8 mouse cellular contexts compared by ENCODE assay signal in the genomic region with DNA sequence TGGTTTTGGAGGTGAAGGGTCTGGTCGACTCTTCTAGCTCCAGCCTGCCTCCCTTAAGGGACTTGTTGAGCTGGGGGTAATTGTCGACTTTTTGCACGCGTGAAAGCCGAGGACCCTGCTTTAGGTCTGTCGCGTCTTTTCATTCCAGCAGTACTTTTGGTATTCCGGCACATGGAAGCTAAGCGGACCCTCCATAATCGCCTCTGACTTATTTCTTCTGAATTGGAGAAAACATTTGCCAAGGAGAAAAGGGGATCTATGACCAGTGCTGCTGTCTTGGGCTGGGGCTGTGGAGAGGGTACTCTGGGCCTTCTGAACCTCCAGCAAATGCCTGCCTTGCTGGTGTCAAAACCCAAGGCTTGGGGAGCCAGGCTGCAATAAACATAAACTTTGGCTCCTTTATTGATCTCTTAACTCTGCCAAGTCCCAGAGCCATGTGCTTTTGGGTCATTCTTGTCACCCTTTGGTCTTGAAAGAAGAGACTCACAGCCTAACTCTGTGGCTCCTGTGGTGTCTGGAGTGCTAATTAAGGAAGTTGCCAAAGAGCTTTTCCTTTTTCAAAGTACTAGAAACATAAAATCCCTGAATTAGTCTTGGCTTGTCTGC. TPM values are rescaled to one million over a fixed set of nuclear protein-coding genes. Genes with fewer than 3 reads are reported as not detected.
DNase-seq lines count a peak whose midpoint lies in the region; ATAC-seq and TF ChIP-seq lines count a peak whose summit lies in the region.

No protein-coding gene starts in this region.

- H3K4me2 ChIP-seq in forebrain, embryonic 14.5 days (ENCODE audit: low read length): peak overlapping the region; percentile 76
- H3K4me2 ChIP-seq in limb, embryonic 12.5 days: peak overlapping the region; percentile 67
- H3K4me2 ChIP-seq in neural tube, embryonic 15.5 days: peak overlapping the region; percentile 77

- no peak for ATAC-seq in forebrain, embryonic 14.5 days
- no peak for ATAC-seq in limb, embryonic 12.5 days (ENCODE audit: insufficient number of reproducible peaks, insufficient read depth, low FRiP score, low TSS enrichment, low read depth)
- ATAC-seq in neural tube, embryonic 15.5 days (ENCODE audit: low FRiP score): no peak; the same call in 1 of the 2 replicates

- H3K4me3 ChIP-seq in ES-E14 (ENCODE audit: insufficient read depth in 1 of 2, low read depth in 1 of 2, low read length in 2 of 2, poor library complexity in 1 of 2, severe bottlenecking in 1 of 2): peak overlapping the region; percentile 95 to 98
- H3K4me3 ChIP-seq in forebrain, embryonic 14.5 days (ENCODE audit: low read depth, low read length): peak overlapping the region; percentile 91
- H3K4me3 ChIP-seq in limb, embryonic 12.5 days (replicated peaks): peak overlapping the region; percentile 90
- H3K4me3 ChIP-seq in neural tube, embryonic 15.5 days (replicated peaks): peak overlapping the region; percentile 83

- H3K9ac ChIP-seq in ES-E14 (ENCODE audit: insufficient read depth, low read depth, low read length, poor library complexity, severe bottlenecking): peak overlapping the region; percentile 94
- H3K9ac ChIP-seq in forebrain, embryonic 14.5 days (ENCODE audit: low read length): peak overlapping the region; percentile 90
- H3K9ac ChIP-seq in limb, embryonic 12.5 days (replicated peaks): peak overlapping the region; percentile 85
- H3K9ac ChIP-seq in neural tube, embryonic 15.5 days (replicated peaks): peak overlapping the region; percentile 92

- H3K36me3 ChIP-seq in ES-E14 (ENCODE audit: control insufficient read depth, insufficient read depth, low read length, poor library complexity, severe bottlenecking): no peaks in the 10 kb centered on the region
- 0 out of 2 replicates have a peak, but pooled peaks cover 9% of the 10 kb centered on the region for H3K36me3 ChIP-seq in forebrain, embryonic 14.5 days (ENCODE audit: control insufficient read depth, insufficient read depth, low read length)
- no peaks in the 10 kb centered on the region; the same call in 1 of the 2 replicates for H3K36me3 ChIP-seq in limb, embryonic 12.5 days
- H3K36me3 ChIP-seq in neural tube, embryonic 15.5 days: 0 out of 2 replicates have a peak, but pooled peaks cover 4% of the 10 kb centered on the region

- peak; percentile 91 for DNase-seq in heart, adult 11 months
- DNase-seq in heart, postnatal 14 days: no peak
- no peak for DNase-seq in ES-E14 (ENCODE audit: low read depth, low spot score)
- DNase-seq in forebrain, embryonic 14.5 days (ENCODE audit: low spot score): peak; percentile 6
- DNase-seq in layer of hippocampus, adult 8-10 months (ENCODE audit: low spot score in 2 of 2): no peak
- no peak for DNase-seq in urinary bladder, postnatal 14 days (ENCODE audit: low spot score)

- WGBS in forebrain, embryonic 14.5 days: 3% methylated on average over 10 of the region's 10 CpGs
- WGBS in limb, embryonic 12.5 days: 2% methylated on average over 10 of the region's 10 CpGs
- 2% methylated on average over 10 of the region's 10 CpGs for WGBS in neural tube, embryonic 15.5 days

- H3K9me3 ChIP-seq in ES-E14 (ENCODE audit: control insufficient read depth, insufficient read depth, low read depth, low read length): no peaks in the 10 kb centered on the region
- H3K9me3 ChIP-seq in forebrain, embryonic 14.5 days (replicated peaks; ENCODE audit: control insufficient read depth, low read length): no peaks in the 10 kb centered on the region
- H3K9me3 ChIP-seq in limb, embryonic 12.5 days: no peaks in the 10 kb centered on the region
- no peaks in the 10 kb centered on the region for H3K9me3 ChIP-seq in neural tube, embryonic 15.5 days (replicated peaks)

- H3K27me3 ChIP-seq in forebrain, embryonic 14.5 days (replicated peaks; ENCODE audit: control insufficient read depth, insufficient read depth, low read length): no peaks in the 10 kb centered on the region
- H3K27me3 ChIP-seq in limb, embryonic 12.5 days: no peaks in the 10 kb centered on the region
- H3K27me3 ChIP-seq in neural tube, embryonic 15.5 days (replicated peaks): no peaks in the 10 kb centered on the region

- in situ Hi-C loops in ES-E14 (cut with MboI; ENCODE audit: low sequenced_read_pairs in 2 of 2, unreplicated experiment in 2 of 2): no loop called here

- H3K27ac ChIP-seq in ES-E14 (ENCODE audit: insufficient read depth, low read depth, low read length, poor library complexity, severe bottlenecking): no peak overlapping the region
- H3K27ac ChIP-seq in forebrain, embryonic 14.5 days (ENCODE audit: low read depth, low read length): peak overlapping the region; percentile 94; the same call in 1 of the 2 replicates
- peak overlapping the region; percentile 88 for H3K27ac ChIP-seq in limb, embryonic 12.5 days
- H3K27ac ChIP-seq in neural tube, embryonic 15.5 days (replicated peaks): peak overlapping the region; percentile 96

- 0 out of 4 replicates have a peak, but pooled peaks cover 0 to 2% of the 10 kb centered on the region in 2 experiments for H3K4me1 ChIP-seq in ES-E14 (ENCODE audit: control insufficient read depth in 2 of 2, insufficient read depth in 2 of 2, low read length in 2 of 2, poor library complexity in 1 of 2)
- H3K4me1 ChIP-seq in forebrain, embryonic 14.5 days (ENCODE audit: control insufficient read depth, insufficient read depth, low read length): peaks cover 12% of the 10 kb centered on the region
- H3K4me1 ChIP-seq in limb, embryonic 12.5 days (replicated peaks): peaks cover 9% of the 10 kb centered on the region
- peaks cover 38% of the 10 kb centered on the region for H3K4me1 ChIP-seq in neural tube, embryonic 15.5 days

- intact Hi-C loops in heart, postnatal 14 days (cut with DNase I): loop anchor here (2.0 kb wide), 2 partner anchors 24 to 38 kb away; a partner anchor contains a TSS

TF ChIP-seq in ES-E14, 5 proteins besides CTCF, POLR2A, EP300 and RAD21:
- TF ChIP-seq ZC3H11A (IDR thresholded peaks at IDR 0.05; ENCODE audit: borderline replicate concordance, low read depth, low read length) (no peak), HCFC1 (IDR thresholded peaks at IDR 0.05; ENCODE audit: borderline replicate concordance, insufficient read depth, low read length) (no peak), MAFK (IDR thresholded peaks at IDR 0.05; ENCODE audit: insufficient read depth, low read depth, low read length) (no peak), CHD2 (IDR thresholded peaks at IDR 0.05; ENCODE audit: low read depth, low read length) (no peak), ZNF384 (IDR thresholded peaks at IDR 0.05; ENCODE audit: low read depth, low read length) (no peak)

RNA-seq across cellular contexts. Expression of a gene that starts 0.7 kb away (rescaled TPM):
- not detected for total RNA-seq in heart, postnatal 14 days (2021)
- 1.1 TPM in 1 of 2 replicates, not detected in the other for total RNA-seq in ES-E14 (2012; rRNA removed)
- polyA plus RNA-seq in forebrain, embryonic 14.5 days (2014; fragmentation: Nextera tagmentation; extraction: Ambion mirVana): 2.6 and 4.1 TPM in 2 replicates
- 0.93 and 2.4 TPM in 2 replicates for polyA plus RNA-seq in limb, embryonic 12.5 days (2016; fragmentation: Nextera tagmentation; extraction: Ambion mirVana)
- polyA plus RNA-seq in neural tube, embryonic 15.5 days (2015; fragmentation: Nextera tagmentation; extraction: Ambion mirVana): 2.1 and 2.7 TPM in 2 replicates
- total RNA-seq in layer of hippocampus, adult 8-10 months (2022): under 1 TPM in 1 of 4 experiments, not detected in 3; 0.68 TPM

RNA-seq across cellular contexts. Expression of a gene that starts 0.8 kb away (rescaled TPM):
- total RNA-seq in heart, postnatal 14 days (2021): 10 to 100 TPM; 10.9 to 13.5 TPM
- 8.7 and 10.7 TPM in 2 replicates for total RNA-seq in ES-E14 (2012; rRNA removed)
- polyA plus RNA-seq in forebrain, embryonic 14.5 days (2014; fragmentation: Nextera tagmentation; extraction: Ambion mirVana): 12.6 and 14.3 TPM in 2 replicates
- 5.6 and 7.5 TPM in 2 replicates for polyA plus RNA-seq in limb, embryonic 12.5 days (2016; fragmentation: Nextera tagmentation; extraction: Ambion mirVana)
- 12.9 and 13.4 TPM in 2 replicates for polyA plus RNA-seq in neural tube, embryonic 15.5 days (2015; fragmentation: Nextera tagmentation; extraction: Ambion mirVana)
- total RNA-seq in layer of hippocampus, adult 8-10 months (2022): 10 to 100 TPM; 21.3 to 29.5 (median 24.6) TPM

RNA-seq across cellular contexts. Expression of a gene that starts 13.0 kb away (rescaled TPM):
- total RNA-seq in heart, postnatal 14 days (2021): 10 to 100 TPM; 57.6 to 61.7 TPM
- 16.8 and 17.4 TPM in 2 replicates for total RNA-seq in ES-E14 (2012; rRNA removed)
- 68.4 and 83.3 TPM in 2 replicates for polyA plus RNA-seq in forebrain, embryonic 14.5 days (2014; fragmentation: Nextera tagmentation; extraction: Ambion mirVana)
- 51.5 and 55.5 TPM in 2 replicates for polyA plus RNA-seq in limb, embryonic 12.5 days (2016; fragmentation: Nextera tagmentation; extraction: Ambion mirVana)
- 95.6 and 102 TPM in 2 replicates for polyA plus RNA-seq in neural tube, embryonic 15.5 days (2015; fragmentation: Nextera tagmentation; extraction: Ambion mirVana)
- 100 to 1,000 TPM in 3 of 4 experiments, 10 to 100 TPM in 1; 96.9 to 125 (median 103) TPM for total RNA-seq in layer of hippocampus, adult 8-10 months (2022)

RNA-seq across cellular contexts. Expression of a gene that starts 23.3 kb away (rescaled TPM):
- total RNA-seq in heart, postnatal 14 days (2021): 1 to 10 TPM; 3.8 to 3.9 TPM
- total RNA-seq in ES-E14 (2012; rRNA removed): 1.5 and 1.7 TPM in 2 replicates
- polyA plus RNA-seq in forebrain, embryonic 14.5 days (2014; fragmentation: Nextera tagmentation; extraction: Ambion mirVana): 9.6 and 10.0 TPM in 2 replicates
- polyA plus RNA-seq in limb, embryonic 12.5 days (2016; fragmentation: Nextera tagmentation; extraction: Ambion mirVana): 8.7 and 9.3 TPM in 2 replicates
- 13.4 and 15.3 TPM in 2 replicates for polyA plus RNA-seq in neural tube, embryonic 15.5 days (2015; fragmentation: Nextera tagmentation; extraction: Ambion mirVana)
- total RNA-seq in layer of hippocampus, adult 8-10 months (2022): 1 to 10 TPM; 5.4 to 9.3 (median 7.2) TPM

RNA-seq across cellular contexts. Expression of a gene that starts 23.4 kb away (rescaled TPM):
- total RNA-seq in heart, postnatal 14 days (2021): 10 to 100 TPM in 1 of 2 experiments, 1 to 10 TPM in 1; 9.6 to 10.3 TPM
- 10.3 and 12.6 TPM in 2 replicates for total RNA-seq in ES-E14 (2012; rRNA removed)
- polyA plus RNA-seq in forebrain, embryonic 14.5 days (2014; fragmentation: Nextera tagmentation; extraction: Ambion mirVana): 35.1 and 35.6 TPM in 2 replicates
- 25.7 and 30.6 TPM in 2 replicates for polyA plus RNA-seq in limb, embryonic 12.5 days (2016; fragmentation: Nextera tagmentation; extraction: Ambion mirVana)
- 36.8 and 40.1 TPM in 2 replicates for polyA plus RNA-seq in neural tube, embryonic 15.5 days (2015; fragmentation: Nextera tagmentation; extraction: Ambion mirVana)
- 10 to 100 TPM; 29.9 to 33.1 (median 31.7) TPM for total RNA-seq in layer of hippocampus, adult 8-10 months (2022)

Comparison
In these comparisons a context has a peak if more than half of its experiments do, and no peak if none do; other contexts are left out.
1. DNase-seq: peak in heart, adult 11 months (single experiment) and forebrain, embryonic 14.5 days (single experiment); none in heart, postnatal 14 days (0 of 2), ES-E14 (single experiment), layer of hippocampus, adult 8-10 months (0 of 2) and urinary bladder, postnatal 14 days (single experiment).
2. Peak in every context shown above with its lines, with median percentiles within 50 percentile points of each other: H3K4me3 ChIP-seq, H3K9ac ChIP-seq and H3K4me2 ChIP-seq.